Mouse (Mus musculus): ENCODE data around the gene Lamc1. TPM values are rescaled to one million over a fixed set of nuclear protein-coding genes. Genes with fewer than 3 reads are reported as not detected.
A peak's percentile ranks its signal among the peaks of the same experiment; 100 is the strongest.
"Not testable (repeated sequence)": the region's sequence is repeated elsewhere in the genome, so short reads cannot be mapped to it uniquely, and the experiment has no call there.

Gene Lamc1
- polyA plus RNA-seq, 1 experiment from 2014 or later, result 106 TPM

- Histone ChIP-seq H3K4me3 (ENCODE audit: low read depth, low read length) (no peak overlapping the region), H3K4me1 (ENCODE audit: insufficient read depth, low read depth, low read length) (peaks cover 9% of the 10 kb centered on the region; the same call in 1 of the 2 replicates), H3K9ac (replicated peaks; ENCODE audit: low read depth) (no peak overlapping the region), H3K4me2 (replicated peaks; ENCODE audit: low read depth, low read length) (peak overlapping the region; percentile 21; the same call in 1 of the 2 replicates), H3K9me3 (ENCODE audit: low read length) (no peaks in the 10 kb centered on the region), H3K36me3 (ENCODE audit: insufficient read depth, low read length) (no peaks in the 10 kb centered on the region), H3K27ac (ENCODE audit: low read length) (peak overlapping the region; percentile 17; the same call in 1 of the 2 replicates), H3K27me3 (replicated peaks; ENCODE audit: insufficient read depth, low read length) (no peaks in the 10 kb centered on the region)
- 41% methylated on average over 18 of the region's 18 CpGs for WGBS
- peak; percentile 24 for DNase-seq (ENCODE audit: low spot score)
- 0 out of 2 replicates have a peak, but pooled peaks have one; percentile 33 for ATAC-seq
- TF ChIP-seq EP300 (IDR thresholded peaks at IDR 0.05), result no peak
- no peak for TF ChIP-seq CTCF (IDR thresholded peaks at IDR 0.05)
Measured at GRCm38 (mm10) chr1:153353736-153354430, 21.3 kb upstream of the Lamc1 start.

GRCm38 (mm10) chr1:153351034-153351433 is 18.4 kb upstream of the Lamc1 start:
- peak; percentile 87 for ATAC-seq
- H3K27ac ChIP-seq (ENCODE audit: low read length), result no peak overlapping the region
- TF ChIP-seq CTCF (IDR thresholded peaks at IDR 0.05) (no peak), EP300 (IDR thresholded peaks at IDR 0.05) (peak; percentile 96)
- no peaks in the 10 kb centered on the region for H3K27me3 ChIP-seq (replicated peaks; ENCODE audit: insufficient read depth, low read length)
- no peak overlapping the region for H3K9ac ChIP-seq (replicated peaks; ENCODE audit: low read depth)
- H3K9me3 ChIP-seq (ENCODE audit: low read length), result no peaks in the 10 kb centered on the region
- no peak overlapping the region for H3K4me3 ChIP-seq (ENCODE audit: low read depth, low read length)
- no peaks in the 10 kb centered on the region for H3K36me3 ChIP-seq (ENCODE audit: insufficient read depth, low read length)
- peak; percentile 91 for DNase-seq (ENCODE audit: low spot score)
- no peak overlapping the region for H3K4me2 ChIP-seq (replicated peaks; ENCODE audit: low read depth, low read length)
- WGBS, result 36% methylated on average over 4 of the region's 4 CpGs
- peaks cover 9% of the 10 kb centered on the region; the same call in 1 of the 2 replicates for H3K4me1 ChIP-seq (ENCODE audit: insufficient read depth, low read depth, low read length)

- H3K4me3 ChIP-seq (ENCODE audit: low read depth, low read length), result no peak overlapping the region
- 67% methylated on average over 3 of the region's 3 CpGs for WGBS
- no peaks in the 10 kb centered on the region for H3K36me3 ChIP-seq (ENCODE audit: insufficient read depth, low read length)
- no peak for TF ChIP-seq CTCF (IDR thresholded peaks at IDR 0.05)
- TF ChIP-seq EP300 (IDR thresholded peaks at IDR 0.05), result no peak
- no peak for DNase-seq (ENCODE audit: low spot score)
- no peak overlapping the region for H3K27ac ChIP-seq (ENCODE audit: low read length)
- H3K9me3 ChIP-seq (ENCODE audit: low read length), result no peaks in the 10 kb centered on the region
- ATAC-seq, result no peak
- H3K4me2 ChIP-seq (replicated peaks; ENCODE audit: low read depth, low read length), result no peak overlapping the region
- H3K9ac ChIP-seq (replicated peaks; ENCODE audit: low read depth), result no peak overlapping the region
- H3K27me3 ChIP-seq (replicated peaks; ENCODE audit: insufficient read depth, low read length), result no peaks in the 10 kb centered on the region
- no peaks in the 10 kb centered on the region for H3K4me1 ChIP-seq (ENCODE audit: insufficient read depth, low read depth, low read length)
Measured at GRCm38 (mm10) chr1:153347726-153348125, 15.1 kb upstream of the Lamc1 start.

- no peak overlapping the region for H3K4me3 ChIP-seq (ENCODE audit: low read depth, low read length)
- no peak overlapping the region for H3K9ac ChIP-seq (replicated peaks; ENCODE audit: low read depth)
- 93% methylated on average over 2 of the region's 2 CpGs for WGBS
- no peak for ATAC-seq
- no peak for DNase-seq (ENCODE audit: low spot score)
- no peak for TF ChIP-seq EP300 (IDR thresholded peaks at IDR 0.05)
- TF ChIP-seq CTCF (IDR thresholded peaks at IDR 0.05), result no peak
- no peaks in the 10 kb centered on the region for H3K27me3 ChIP-seq (replicated peaks; ENCODE audit: insufficient read depth, low read length)
- H3K36me3 ChIP-seq (ENCODE audit: insufficient read depth, low read length), result no peaks in the 10 kb centered on the region
- H3K4me2 ChIP-seq (replicated peaks; ENCODE audit: low read depth, low read length), result no peak overlapping the region
- no peaks in the 10 kb centered on the region for H3K4me1 ChIP-seq (ENCODE audit: insufficient read depth, low read depth, low read length)
- no peaks in the 10 kb centered on the region for H3K9me3 ChIP-seq (ENCODE audit: low read length)
- no peak overlapping the region for H3K27ac ChIP-seq (ENCODE audit: low read length)
Measured at GRCm38 (mm10) chr1:153347040-153347439, 14.5 kb upstream of the Lamc1 start.

DNA sequence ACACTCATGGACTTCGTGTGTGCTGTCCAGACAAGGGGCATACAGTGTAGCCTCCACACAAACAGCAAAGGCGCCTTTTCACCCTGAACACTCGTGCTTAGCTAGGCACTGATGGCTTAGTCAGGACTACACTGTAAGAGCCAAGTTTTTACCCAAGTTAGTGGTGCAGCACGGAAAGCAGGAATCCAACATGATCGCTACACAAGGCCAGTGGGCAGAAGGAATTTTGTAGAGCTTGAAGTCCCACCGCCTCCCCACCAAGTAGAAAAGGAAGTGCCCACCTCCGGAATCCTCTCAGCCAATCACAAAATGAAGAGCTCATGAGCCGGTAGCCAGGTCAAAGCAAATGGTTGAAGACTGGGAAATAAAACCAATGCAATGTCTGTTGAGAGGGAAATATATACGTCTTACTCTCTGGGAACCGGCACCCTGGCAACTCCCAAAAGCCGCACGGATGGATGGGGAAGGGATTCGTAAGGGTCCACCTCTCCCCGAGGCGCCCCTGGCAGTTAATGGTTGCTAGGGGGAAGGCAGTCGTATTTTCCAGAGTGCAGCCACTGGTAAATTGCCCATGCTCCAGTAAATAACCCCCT is 13.2 kb upstream of the Lamc1 start:
- no peak overlapping the region for H3K4me2 ChIP-seq (replicated peaks; ENCODE audit: low read depth, low read length)
- WGBS, result 81% methylated on average over 16 of the region's 16 CpGs
- H3K9me3 ChIP-seq (ENCODE audit: low read length), result no peaks in the 10 kb centered on the region
- ATAC-seq (no peak), DNase-seq (ENCODE audit: low spot score) (no peak)
- H3K4me3 ChIP-seq (ENCODE audit: low read depth, low read length), result no peak overlapping the region
- no peak overlapping the region for H3K27ac ChIP-seq (ENCODE audit: low read length)
- no peaks in the 10 kb centered on the region for H3K36me3 ChIP-seq (ENCODE audit: insufficient read depth, low read length)
- H3K9ac ChIP-seq (replicated peaks; ENCODE audit: low read depth), result no peak overlapping the region
- H3K4me1 ChIP-seq (ENCODE audit: insufficient read depth, low read depth, low read length), result no peaks in the 10 kb centered on the region
- H3K27me3 ChIP-seq (replicated peaks; ENCODE audit: insufficient read depth, low read length), result no peaks in the 10 kb centered on the region
- TF ChIP-seq EP300 (IDR thresholded peaks at IDR 0.05) (no peak), CTCF (IDR thresholded peaks at IDR 0.05) (no peak)

GRCm38 (mm10) chr1:153345002-153345401 is 12.4 kb upstream of the Lamc1 start:
- ATAC-seq, result no peak
- Histone ChIP-seq H3K4me2 (replicated peaks; ENCODE audit: low read depth, low read length) (no peak overlapping the region), H3K4me3 (ENCODE audit: low read depth, low read length) (no peak overlapping the region), H3K27ac (ENCODE audit: low read length) (no peak overlapping the region), H3K27me3 (replicated peaks; ENCODE audit: insufficient read depth, low read length) (no peaks in the 10 kb centered on the region), H3K9me3 (ENCODE audit: low read length) (no peaks in the 10 kb centered on the region), H3K9ac (replicated peaks; ENCODE audit: low read depth) (no peak overlapping the region), H3K36me3 (ENCODE audit: insufficient read depth, low read length) (no peaks in the 10 kb centered on the region), H3K4me1 (ENCODE audit: insufficient read depth, low read depth, low read length) (no peaks in the 10 kb centered on the region)
- WGBS, result 67% methylated on average over 2 of the region's 2 CpGs
- TF ChIP-seq EP300 (IDR thresholded peaks at IDR 0.05) (no peak), CTCF (IDR thresholded peaks at IDR 0.05) (no peak)
- DNase-seq (ENCODE audit: low spot score), result no peak

GRCm38 (mm10) chr1:153335451-153335850 is 2.9 kb upstream of the Lamc1 start:
- not testable (repeated sequence) for ATAC-seq; H3K9ac ChIP-seq (replicated peaks; ENCODE audit: low read depth); H3K36me3 ChIP-seq (ENCODE audit: insufficient read depth, low read length); H3K4me2 ChIP-seq (replicated peaks; ENCODE audit: low read depth, low read length); H3K4me3 ChIP-seq (ENCODE audit: low read depth, low read length); DNase-seq (ENCODE audit: low spot score); H3K27me3 ChIP-seq (replicated peaks; ENCODE audit: insufficient read depth, low read length); H3K9me3 ChIP-seq (ENCODE audit: low read length); H3K27ac ChIP-seq (ENCODE audit: low read length); H3K4me1 ChIP-seq (ENCODE audit: insufficient read depth, low read depth, low read length)
- 94% methylated on average over 10 of the region's 10 CpGs for WGBS
